Mouse (Mus musculus) right cerebral cortex, postnatal 4 days (tissue): ENCODE measurements around the gene Tiam2.
A peak's percentile ranks its signal among the peaks of the same experiment; 100 is the strongest.

Experiments used
- DNase-seq: peaks from one replicate; pipeline ENCODE4 v3.0.0-alpha.2; 2022

The Tiam2 gene

GRCm38 (mm10) chr17:3453946-3454345, 127.6 kb downstream of the Tiam2 start:
- DNase-seq, result no peak

GRCm38 (mm10) chr17:3454850-3455249, 128.5 kb downstream of the Tiam2 start:
- DNase-seq, result no peak

- no peak for DNase-seq
Observed at GRCm38 (mm10) chr17:3457914-3458681, 131.7 kb downstream of the Tiam2 start.

GRCm38 (mm10) chr17:3465861-3466260, 139.5 kb downstream of the Tiam2 start:
- DNase-seq, result no peak

- no peak for DNase-seq
Observed at GRCm38 (mm10) chr17:3466681-3467080, 140.3 kb downstream of the Tiam2 start.

- DNase-seq, result no peak
Observed at GRCm38 (mm10) chr17:3467636-3468324, 141.4 kb downstream of the Tiam2 start.

- DNase-seq, result no peak
Observed at GRCm38 (mm10) chr17:3472018-3472417, 145.6 kb downstream of the Tiam2 start.

GRCm38 (mm10) chr17:3476546-3476945, 150.2 kb downstream of the Tiam2 start:
- no peak for DNase-seq

- DNase-seq, result no peak
Observed at GRCm38 (mm10) chr17:3481576-3482575, 155.5 kb downstream of the Tiam2 start.

- DNase-seq, result no peak
Observed at GRCm38 (mm10) chr17:3483091-3483490, 156.7 kb downstream of the Tiam2 start.

GRCm38 (mm10) chr17:3485851-3486250, 159.5 kb downstream of the Tiam2 start:
- DNase-seq, result no peak

- no peak for DNase-seq
Observed at GRCm38 (mm10) chr17:3487211-3487610, 160.8 kb downstream of the Tiam2 start.

GRCm38 (mm10) chr17:3487721-3488601, 161.6 kb downstream of the Tiam2 start:
- no peak for DNase-seq

- no peak for DNase-seq
Observed at GRCm38 (mm10) chr17:3490216-3490895, 164.0 kb downstream of the Tiam2 start.

GRCm38 (mm10) chr17:3491065-3491464, 164.7 kb downstream of the Tiam2 start:
- DNase-seq, result no peak

GRCm38 (mm10) chr17:3491667-3492066, 165.3 kb downstream of the Tiam2 start:
- no peak for DNase-seq

- DNase-seq, result peak; percentile 44
Observed at GRCm38 (mm10) chr17:3495576-3495975, 169.2 kb downstream of the Tiam2 start.

GRCm38 (mm10) chr17:3496080-3496479, 169.7 kb downstream of the Tiam2 start:
- DNase-seq, result no peak

GRCm38 (mm10) chr17:3498086-3498485, 171.7 kb downstream of the Tiam2 start:
- DNase-seq, result peak; percentile 73

GRCm38 (mm10) chr17:3498580-3498979, 172.2 kb downstream of the Tiam2 start:
- no peak for DNase-seq

GRCm38 (mm10) chr17:3499468-3499867, 173.1 kb downstream of the Tiam2 start:
- DNase-seq, result no peak
